Mouse (Mus musculus): ENCODE data around the gene Gm281.

The Gm281 gene

DNA sequence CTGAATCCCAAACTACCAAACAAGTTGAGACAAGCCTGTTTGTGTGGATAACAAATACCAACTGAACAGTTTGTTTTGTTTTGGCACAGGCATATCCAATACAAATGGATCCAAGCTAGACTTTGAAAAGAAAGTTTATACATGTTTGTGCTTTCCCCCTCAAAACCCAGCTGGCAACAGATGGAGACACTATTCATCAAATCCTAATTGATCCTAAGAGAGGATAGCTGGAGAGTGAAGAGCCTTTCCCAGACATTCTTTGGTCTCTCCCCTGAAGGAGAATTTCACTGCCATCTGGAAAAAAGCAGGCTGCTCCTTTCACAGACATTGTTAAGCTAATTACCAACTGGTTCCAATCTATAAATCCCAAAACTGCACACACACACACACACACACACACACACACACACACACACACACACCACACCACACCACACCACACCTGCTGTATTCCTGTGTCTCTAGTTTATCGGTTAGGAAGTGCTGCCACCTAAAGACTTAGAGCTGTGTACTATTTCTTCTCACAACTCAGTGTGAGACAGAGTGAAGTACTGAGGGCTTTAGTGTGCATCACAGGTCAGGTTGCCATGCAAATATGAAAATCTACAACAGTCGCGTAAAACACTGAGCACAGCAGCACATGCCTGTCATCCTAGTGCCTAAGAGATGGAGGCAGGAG lies 101.3 kb downstream of the Gm281 start:
- DNase-seq (ENCODE audit: low spot score), result no peak

DNA sequence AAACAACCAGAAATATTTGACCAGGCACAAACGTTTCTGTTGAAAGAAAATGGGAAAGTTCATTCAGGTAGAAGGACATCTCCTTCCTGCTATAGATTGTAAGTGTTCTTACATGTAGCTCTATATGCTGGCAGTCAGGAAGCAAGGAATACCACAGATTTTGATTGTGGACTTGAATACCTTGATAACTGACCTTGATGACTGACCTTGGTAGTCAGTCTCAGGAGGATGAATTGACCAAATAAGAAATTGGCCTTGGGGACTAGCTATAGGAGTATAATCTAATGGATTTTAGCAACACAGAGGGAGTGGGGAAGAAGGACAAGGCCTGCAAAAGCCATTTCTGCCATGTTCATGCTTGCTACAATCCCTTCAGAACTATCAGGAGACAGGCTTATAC lies 123.8 kb downstream of the Gm281 start:
- DNase-seq (ENCODE audit: low spot score), result no peak

DNA sequence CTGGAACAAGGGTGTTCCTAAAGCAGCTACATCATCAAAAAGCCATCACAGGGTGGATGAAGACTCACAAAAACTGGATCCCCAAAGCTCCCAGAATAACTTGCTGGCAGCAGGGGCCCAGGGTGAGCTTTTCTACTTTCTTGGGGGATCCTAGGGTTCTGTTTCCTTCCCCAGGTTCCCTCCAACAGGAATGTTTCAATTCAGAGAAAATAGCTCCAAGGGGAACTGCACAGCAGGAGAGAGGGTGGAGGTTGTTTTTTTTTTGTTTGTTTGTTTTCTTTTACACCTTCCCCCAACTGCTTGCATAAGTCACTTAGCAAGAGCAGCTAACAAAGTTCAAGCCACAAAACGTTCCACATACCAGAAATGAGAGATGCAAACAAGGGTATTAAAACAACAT lies 124.3 kb downstream of the Gm281 start:
- no peak for DNase-seq (ENCODE audit: low spot score)

DNA sequence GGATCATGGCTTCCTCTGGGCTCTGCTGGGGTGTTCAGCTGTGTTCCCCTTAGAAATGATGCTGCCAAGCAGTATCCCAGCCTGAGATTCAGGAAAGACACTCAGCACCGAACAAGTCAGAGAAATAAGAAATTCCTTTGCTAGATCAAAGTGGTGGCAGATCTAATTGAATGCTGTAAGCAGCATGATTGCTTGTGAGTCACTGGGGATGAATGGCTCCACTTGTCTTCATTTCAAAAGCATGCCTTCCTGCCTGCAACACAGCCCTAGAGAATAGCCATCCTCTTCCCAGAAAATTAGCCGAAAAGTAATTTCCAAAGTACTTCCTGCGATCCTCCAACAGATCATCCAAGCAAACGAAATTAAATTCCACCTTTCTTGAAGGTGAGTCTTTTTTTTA lies 131.3 kb downstream of the Gm281 start:
- DNase-seq (ENCODE audit: low spot score), result no peak

DNA sequence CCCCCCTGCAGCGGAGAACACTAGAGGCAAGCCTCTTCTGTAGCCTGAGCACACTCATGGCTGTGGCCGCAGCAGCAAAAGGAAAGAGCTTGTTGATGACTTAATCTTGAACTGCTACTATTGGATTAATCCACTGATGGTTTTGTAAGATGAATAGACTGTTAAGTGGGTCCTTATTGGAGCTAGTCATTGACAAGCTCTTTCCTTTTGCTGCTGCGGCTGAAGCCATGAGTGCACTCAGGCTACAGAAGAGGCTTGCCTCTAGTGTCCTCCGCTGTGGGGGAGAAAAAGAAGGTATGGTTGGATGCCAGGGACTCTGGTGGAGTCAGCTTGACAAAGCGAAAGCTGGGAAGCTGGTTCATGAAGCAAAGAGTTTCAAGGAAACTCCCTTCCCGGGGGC lies 135.9 kb downstream of the Gm281 start:
- no peak for DNase-seq (ENCODE audit: low spot score)

DNA sequence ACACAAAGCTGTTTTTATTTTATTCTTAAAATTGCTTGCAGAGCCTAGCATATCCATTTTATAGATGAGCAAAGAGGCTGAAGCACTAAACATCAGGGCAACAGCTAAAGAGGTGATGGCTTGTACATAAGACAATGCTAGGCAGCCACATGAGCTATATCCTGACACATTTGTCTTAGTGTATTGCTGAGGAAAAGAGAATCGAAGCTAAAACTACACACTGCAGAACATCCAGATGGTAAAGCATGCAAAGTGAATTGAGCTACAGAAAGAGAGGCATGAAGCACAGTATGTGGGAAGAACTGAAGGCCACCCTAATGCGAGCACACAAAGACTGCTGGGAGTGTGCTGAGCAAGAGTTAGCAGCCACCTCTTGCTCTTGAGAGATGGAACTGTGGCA lies 143.1 kb downstream of the Gm281 start:
- DNase-seq (ENCODE audit: low spot score), result no peak

DNA sequence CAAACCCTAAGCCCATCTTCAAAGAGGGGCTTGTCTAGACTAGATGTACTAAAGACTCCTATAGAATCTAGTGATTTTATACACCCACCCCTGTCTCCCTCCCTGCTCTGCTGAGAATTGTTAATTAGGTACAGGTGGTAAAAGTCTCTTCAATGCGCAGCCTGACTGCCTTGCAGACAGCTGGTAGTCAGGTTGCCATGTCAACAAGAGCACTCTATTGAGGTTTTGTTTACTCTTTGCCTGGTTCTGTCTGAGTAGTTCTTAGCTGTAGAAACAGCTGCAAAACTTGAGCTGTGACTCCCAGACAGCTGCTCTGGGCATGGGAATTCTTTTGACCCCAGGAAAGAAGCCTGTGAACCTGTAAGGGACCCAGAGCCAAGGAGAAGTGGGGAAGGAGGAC lies 143.6 kb downstream of the Gm281 start:
- DNase-seq (ENCODE audit: low spot score), result peak; percentile 5
